Mouse (Mus musculus): ENCODE measurements around the gene Mynn.

GRCm38 (mm10) chr3:30601610-30602064, 228 bp upstream of the Mynn start:
- no peak for TF ChIP-seq CTCF (IDR thresholded peaks at IDR 0.05; ENCODE audit: low read depth, low read length)
- no peak for TF ChIP-seq POLR2A (IDR thresholded peaks at IDR 0.05; ENCODE audit: borderline replicate concordance, low read depth, low read length)
